Mouse (Mus musculus): Measurements from ENCODE around the gene Usp15. TPM values are rescaled to one million over a fixed set of nuclear protein-coding genes. Genes with fewer than 3 reads are reported as not detected.

Gene Usp15
- polyA plus RNA-seq, 1 experiment from 2014 or later = 79.9 TPM

- Histone ChIP-seq H3K9me3 (ENCODE audit: control insufficient read depth, low read length) (no peaks in the 10 kb centered on the region), H3K36me3 (ENCODE audit: control insufficient read depth, insufficient read depth, low read length) (no peaks in the 10 kb centered on the region), H3K27ac (ENCODE audit: low read depth, low read length) (no peak overlapping the region), H3K9ac (ENCODE audit: low read depth, low read length) (no peak overlapping the region), H3K4me2 (replicated peaks; ENCODE audit: low read depth, low read length) (no peak overlapping the region), H3K4me3 (ENCODE audit: low read depth, low read length) (no peak overlapping the region), H3K27me3 (ENCODE audit: control insufficient read depth, insufficient read depth, low read length) (no peaks in the 10 kb centered on the region), H3K4me1 (replicated peaks; ENCODE audit: control insufficient read depth, insufficient read depth, low read length) (no peaks in the 10 kb centered on the region)
- ATAC-seq (ENCODE audit: low FRiP score) (no peak), DNase-seq (ENCODE audit: low spot score) (no peak)
- WGBS = 90% methylated on average over 9 of the region's 9 CpGs
These were observed 141.4 kb downstream of the Usp15 start for GRCm38 (mm10) chr10:123055205-123056000.

Other genes starting within 250 kb of the Usp15 start
- 24.5 and 34.2 TPM in 2 replicates for gene Mon2, start 120.5 kb downstream of the Usp15 start, polyA plus RNA-seq (2014; fragmentation: Nextera tagmentation; extraction: Ambion mirVana)
- 8.0 and 8.2 TPM in 2 replicates for gene Fam19a2, start 67.0 kb upstream of the Usp15 start, polyA plus RNA-seq (2014; fragmentation: Nextera tagmentation; extraction: Ambion mirVana)